Mouse (Mus musculus) thymus, adult 2 months (tissue): ENCODE measurements around the gene Pcsk4. TPM values are rescaled to one million over a fixed set of nuclear protein-coding genes. Genes with fewer than 3 reads are reported as not detected.

Experiments
- DNase-seq: peaks from one replicate; pipeline ENCODE4 v3.0.0; 2021
- H3K27ac ChIP-seq: fragments of 200-500 bp; 2 replicates; pipeline ENCODE4 v1.5.1; 2012; ENCODE audit warnings: low read length, control low read depth; ENCODE audit not compliant: control insufficient read depth, insufficient read depth
- H3K27me3 ChIP-seq: fragments of 200-500 bp; 2 replicates; pipeline ENCODE4 v1.6.1; 2012; ENCODE audit warnings: mild to moderate bottlenecking, low read length, moderate library complexity, mixed read lengths; ENCODE audit not compliant: control insufficient read depth, insufficient read depth
- H3K36me3 ChIP-seq: fragments of 200-500 bp; 2 replicates; pipeline ENCODE4 v1.6.1; 2012; ENCODE audit warnings: mild to moderate bottlenecking, low read length, moderate library complexity; ENCODE audit not compliant: control insufficient read depth, insufficient read depth
- H3K4me1 ChIP-seq: fragments of 200-500 bp; replicated peaks from 2 replicates; pipeline ENCODE4 v1.6.1; 2012; ENCODE audit warnings: low read length; ENCODE audit not compliant: control insufficient read depth, insufficient read depth
- H3K4me3 ChIP-seq: fragments of 200-500 bp; 2 replicates; pipeline ENCODE4 v1.5.1; 2012; ENCODE audit warnings: mild to moderate bottlenecking, low read length, control low read depth, moderate library complexity; ENCODE audit not compliant: control insufficient read depth, insufficient read depth
- CTCF ChIP-seq: fragments of 200-500 bp; IDR thresholded peaks from 2 replicates; pipeline ENCODE4 v1.5.1; 2012; ENCODE audit warnings: mild to moderate bottlenecking, control low read depth, low read length, moderate library complexity, borderline replicate concordance; ENCODE audit not compliant: control insufficient read depth, poor library complexity, insufficient read depth; ENCODE audit errors: extremely low read depth
- POLR2A ChIP-seq: fragments of 200-500 bp; IDR thresholded peaks from 2 replicates; pipeline ENCODE4 v1.6.1; 2012; ENCODE audit warnings: mild to moderate bottlenecking, low read length, control low read depth, moderate library complexity; ENCODE audit not compliant: control insufficient read depth, poor library complexity, insufficient read depth; ENCODE audit errors: extremely low read depth
- WGBS: fragments of 180-500 bp; shearing (Covaris S2); methylation state at CpG from one replicate; pipeline ENCODE4 v1.1.7; 2018; 5-methylcytosine and 5-hydroxymethylcytosine counted together
- polyA plus RNA-seq: library from polyadenylated mRNA; depleted of rRNA; stranded (reverse); fragments of >200 nt; gene quantifications from 2 replicates; pipeline ENCODE4 v1.2.3, GENCODE M21; 2012

Gene Pcsk4
- polyA plus RNA-seq, 1 experiment, result 11.7 TPM

GRCm38 (mm10) chr10:80343425-80343895 lies 14.2 kb upstream of the Pcsk4 start:
- Histone ChIP-seq H3K27me3 (peaks cover 40% of the 10 kb centered on the region), H3K36me3 (no peaks in the 10 kb centered on the region), H3K4me3 (no peak overlapping the region), H3K4me1 (peaks cover 27% of the 10 kb centered on the region), H3K27ac (no peak overlapping the region)
- TF ChIP-seq CTCF, result no peak
- no peak for TF ChIP-seq POLR2A
- no peak for DNase-seq
- WGBS, result 27% methylated on average over 13 of the region's 13 CpGs

- peaks cover 37% of the 10 kb centered on the region for H3K27me3 ChIP-seq
- TF ChIP-seq POLR2A (no peak), CTCF (no peak)
- peaks cover 23% of the 10 kb centered on the region for H3K4me1 ChIP-seq
- WGBS, result 2% methylated on average over 33 of the region's 33 CpGs
- H3K27ac ChIP-seq, result no peak overlapping the region
- H3K4me3 ChIP-seq, result no peak overlapping the region
- no peak for DNase-seq
- H3K36me3 ChIP-seq, result no peaks in the 10 kb centered on the region
Observed at GRCm38 (mm10) chr10:80342749-80343424, 13.6 kb upstream of the Pcsk4 start.

GRCm38 (mm10) chr10:80342305-80342748 lies 13.0 kb upstream of the Pcsk4 start:
- WGBS, result 11% methylated on average over 26 of the region's 26 CpGs
- Histone ChIP-seq H3K27ac (no peak overlapping the region), H3K27me3 (peaks cover 31% of the 10 kb centered on the region), H3K36me3 (no peaks in the 10 kb centered on the region), H3K4me3 (no peak overlapping the region), H3K4me1 (peaks cover 23% of the 10 kb centered on the region)
- TF ChIP-seq CTCF (no peak), POLR2A (no peak)
- DNase-seq, result no peak

GRCm38 (mm10) chr10:80341491-80342304 lies 12.4 kb upstream of the Pcsk4 start:
- Histone ChIP-seq H3K27ac (no peak overlapping the region), H3K4me3 (no peak overlapping the region), H3K27me3 (peaks cover 30% of the 10 kb centered on the region), H3K36me3 (no peaks in the 10 kb centered on the region), H3K4me1 (peaks cover 23% of the 10 kb centered on the region)
- TF ChIP-seq POLR2A (no peak), CTCF (no peak)
- no peak for DNase-seq
- 11% methylated on average over 47 of the region's 47 CpGs for WGBS

GRCm38 (mm10) chr10:80341026-80341425 lies 11.7 kb upstream of the Pcsk4 start:
- no peak for DNase-seq
- H3K4me3 ChIP-seq, result no peak overlapping the region
- H3K4me1 ChIP-seq, result peaks cover 25% of the 10 kb centered on the region
- no peak overlapping the region for H3K27ac ChIP-seq
- no peak for TF ChIP-seq POLR2A
- no peak for TF ChIP-seq CTCF
- WGBS, result 58% methylated on average over 21 of the region's 21 CpGs
- no peaks in the 10 kb centered on the region for H3K36me3 ChIP-seq
- peaks cover 30% of the 10 kb centered on the region for H3K27me3 ChIP-seq

- no peak overlapping the region for H3K4me3 ChIP-seq
- 17% methylated on average over 19 of the region's 19 CpGs for WGBS
Observed at GRCm38 (mm10) chr10:80339941-80340750, 10.8 kb upstream of the Pcsk4 start.

More at GRCm38 (mm10) chr10:80339941-80340750, 10.8 kb upstream of the Pcsk4 start:
- Histone ChIP-seq H3K27me3 (peaks cover 30% of the 10 kb centered on the region), H3K4me1 (peaks cover 26% of the 10 kb centered on the region), H3K36me3 (no peaks in the 10 kb centered on the region), H3K27ac (no peak overlapping the region)
- TF ChIP-seq POLR2A (no peak), CTCF (peak; percentile 95)
- DNase-seq, result peak; percentile 81
